Mouse (Mus musculus): ENCODE measurements around the gene Vps33b.

Vps33b gene

GRCm38 (mm10) chr7:80269751-80270255 lies 354 bp downstream of the Vps33b start:
- DNase-seq (ENCODE audit: low spot score in 2 of 2): peak in 1 of 2 experiments; percentile 57

GRCm38 (mm10) chr7:80273456-80273855 lies 4.0 kb downstream of the Vps33b start:
- DNase-seq (ENCODE audit: low spot score in 2 of 2): no peak

GRCm38 (mm10) chr7:80276374-80276773 lies 6.9 kb downstream of the Vps33b start:
- no peak for DNase-seq (ENCODE audit: low spot score in 2 of 2)

GRCm38 (mm10) chr7:80280032-80280431 lies 10.6 kb downstream of the Vps33b start:
- no peak for DNase-seq (ENCODE audit: low spot score in 2 of 2)

GRCm38 (mm10) chr7:80280998-80281397 lies 11.5 kb downstream of the Vps33b start:
- no peak for DNase-seq (ENCODE audit: low spot score in 2 of 2)

- no peak for DNase-seq (ENCODE audit: low spot score in 2 of 2)
Observed at GRCm38 (mm10) chr7:80281646-80282045, 12.2 kb downstream of the Vps33b start.

GRCm38 (mm10) chr7:80283226-80283918 lies 13.9 kb downstream of the Vps33b start:
- DNase-seq (ENCODE audit: low spot score in 2 of 2): no peak

- DNase-seq (ENCODE audit: low spot score in 2 of 2): no peak
Observed at GRCm38 (mm10) chr7:80284391-80284790, 14.9 kb downstream of the Vps33b start.

- DNase-seq (ENCODE audit: low spot score in 2 of 2): no peak
Observed at GRCm38 (mm10) chr7:80285725-80286124, 16.3 kb downstream of the Vps33b start.

GRCm38 (mm10) chr7:80287736-80288135 lies 18.3 kb downstream of the Vps33b start:
- DNase-seq (ENCODE audit: low spot score in 2 of 2): no peak

- DNase-seq (ENCODE audit: low spot score in 2 of 2): peak; percentile 98
Observed at GRCm38 (mm10) chr7:80294062-80294763, 24.8 kb downstream of the Vps33b start, which contains the start of gene Prc1. Prc1 (plus strand) TSS chr7:80294450.

- DNase-seq (ENCODE audit: low spot score in 2 of 2): no peak
Observed at GRCm38 (mm10) chr7:80294764-80295648, 25.6 kb downstream of the Vps33b start.

- DNase-seq (ENCODE audit: low spot score in 2 of 2): no peak
Observed at GRCm38 (mm10) chr7:80296462-80296861, 27.0 kb downstream of the Vps33b start.

GRCm38 (mm10) chr7:80297041-80297440 lies 27.6 kb downstream of the Vps33b start:
- DNase-seq (ENCODE audit: low spot score in 2 of 2): no peak

GRCm38 (mm10) chr7:80298754-80299153 lies 29.3 kb downstream of the Vps33b start:
- DNase-seq (ENCODE audit: low spot score in 2 of 2): no peak

- no peak for DNase-seq (ENCODE audit: low spot score in 2 of 2)
Observed at GRCm38 (mm10) chr7:80299568-80299967, 30.1 kb downstream of the Vps33b start.

- no peak for DNase-seq (ENCODE audit: low spot score in 2 of 2)
Observed at GRCm38 (mm10) chr7:80301522-80301921, 32.1 kb downstream of the Vps33b start.

- DNase-seq (ENCODE audit: low spot score in 2 of 2): no peak
Observed at GRCm38 (mm10) chr7:80307766-80308165, 38.3 kb downstream of the Vps33b start.

GRCm38 (mm10) chr7:80310771-80311170 lies 41.3 kb downstream of the Vps33b start:
- no peak for DNase-seq (ENCODE audit: low spot score in 2 of 2)

GRCm38 (mm10) chr7:80315733-80316132 lies 46.3 kb downstream of the Vps33b start:
- DNase-seq (ENCODE audit: low spot score in 2 of 2): no peak

GRCm38 (mm10) chr7:80317439-80318115 lies 48.1 kb downstream of the Vps33b start:
- no peak for DNase-seq (ENCODE audit: low spot score in 2 of 2)

All from right cerebral cortex, postnatal 10 days (tissue).